Mouse (Mus musculus) E14TG2a.4 (cell line): ENCODE measurements around the gene Rassf8.

Experiments used
- CTCF ChIP-seq: conservative IDR thresholded peaks from 2 replicates; pipeline ENCODE4 v1.5.1; 2014; ENCODE audit warnings: low read length
- NANOG ChIP-seq: IDR thresholded peaks from 2 replicates; pipeline ENCODE4 v1.6.1; 2014; ENCODE audit warnings: borderline replicate concordance, low read length, mixed read lengths
- POU5F1 ChIP-seq: IDR thresholded peaks from 2 replicates; pipeline ENCODE4 v1.6.1; 2014; ENCODE audit warnings: low read length, borderline replicate concordance

DNA sequence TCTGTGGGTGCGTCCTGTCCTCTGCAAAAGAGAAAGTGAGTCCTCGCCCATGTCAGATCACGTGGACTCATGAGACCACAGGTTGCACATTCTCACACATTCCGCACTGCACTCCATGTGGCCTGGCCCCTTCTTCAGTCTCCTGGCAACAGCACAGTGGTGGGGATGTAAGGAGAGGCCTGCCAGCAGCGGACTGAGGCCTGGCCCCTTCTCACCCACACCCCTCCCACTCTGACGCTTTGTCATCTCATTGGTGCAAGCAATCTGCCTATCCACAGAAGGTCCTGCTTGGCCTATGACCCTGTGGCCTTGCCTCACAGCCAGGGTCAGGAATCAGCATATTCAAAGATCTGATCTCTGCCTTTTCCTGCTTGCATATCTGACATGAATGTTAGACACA lies 76.6 kb downstream of the Rassf8 start:
- TF ChIP-seq CTCF (no peak), POU5F1 (no peak), NANOG (no peak)
